Mouse (Mus musculus): ENCODE data around the gene Lmod3.

DNA sequence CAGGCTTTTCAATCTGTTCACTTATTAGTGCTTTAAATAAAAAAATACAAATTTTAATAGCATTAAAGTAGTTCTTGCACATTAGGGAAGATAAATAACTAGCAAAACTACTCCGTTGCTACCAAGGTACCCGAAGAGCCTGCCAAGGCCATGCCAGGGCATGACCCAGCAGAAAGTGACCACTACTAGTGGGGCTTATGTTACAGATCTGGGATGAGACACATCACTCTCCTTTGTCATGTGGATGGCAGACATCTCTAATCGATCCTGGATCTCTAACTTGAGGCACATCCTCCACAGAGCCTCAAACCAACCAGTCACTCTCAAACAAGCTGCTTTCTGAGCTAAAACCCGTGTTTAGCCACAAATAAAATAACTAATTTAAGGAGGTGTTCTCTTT, 14.1 kb upstream of the Lmod3 start:
- TF ChIP-seq CTCF (IDR thresholded peaks at IDR 0.05) (no peak), EP300 (IDR thresholded peaks at IDR 0.05; ENCODE audit: insufficient read depth, low read depth, low read length) (no peak), POLR2A (IDR thresholded peaks at IDR 0.05; ENCODE audit: insufficient read depth, low read depth, low read length) (no peak)

All from heart, adult 2 months (tissue).